Mouse (Mus musculus) heart, embryonic 16.5 days (tissue): ENCODE measurements around the gene Vmn1r6. TPM values are rescaled to one million over a fixed set of nuclear protein-coding genes. Genes with fewer than 3 reads are reported as not detected.
"Not testable (repeated sequence)": the region's sequence is repeated elsewhere in the genome, so short reads cannot be mapped to it uniquely, and the experiment has no call there.

Experiments
- ATAC-seq: fragments of 200-750 bp; cut with Nextera tagmentation; replicated peaks from 2 replicates; pipeline ENCODE4 v1.8.0; 2017; ENCODE audit warnings: moderate number of reproducible peaks; ENCODE audit not compliant: insufficient read depth, low FRiP score; ENCODE audit errors: extremely low read depth
- H3K27ac ChIP-seq: fragments of 300-500 bp; sonication (generic); 2 replicates; pipeline ENCODE4 v1.5.1; 2014; ENCODE audit warnings: mild to moderate bottlenecking, low read length, control low read depth, moderate library complexity
- H3K27me3 ChIP-seq: fragments of 300-500 bp; sonication (generic); 2 replicates; pipeline ENCODE4 v1.6.1; 2014; ENCODE audit warnings: low read length, mixed read lengths; ENCODE audit not compliant: control insufficient read depth, insufficient read depth
- H3K36me3 ChIP-seq: fragments of 300-500 bp; sonication (generic); 2 replicates; pipeline ENCODE4 v1.6.1; 2014; ENCODE audit not compliant: control insufficient read depth, insufficient read depth
- H3K4me1 ChIP-seq: fragments of 300-500 bp; sonication (generic); 2 replicates; pipeline ENCODE4 v1.6.1; 2014; ENCODE audit warnings: low read length, mixed read lengths; ENCODE audit not compliant: control insufficient read depth, insufficient read depth
- H3K4me2 ChIP-seq: fragments of 300-500 bp; sonication (generic); 2 replicates; pipeline ENCODE4 v1.6.1; 2014; ENCODE audit warnings: low read depth, mild to moderate bottlenecking, control low read depth, low read length
- H3K4me3 ChIP-seq: fragments of 300-500 bp; sonication (generic); 2 replicates; pipeline ENCODE4 v1.5.1; 2014; ENCODE audit warnings: mild to moderate bottlenecking, control low read depth, low read length
- H3K9ac ChIP-seq: fragments of 300-500 bp; sonication (generic); 2 replicates; pipeline ENCODE4 v1.6.1; 2014; ENCODE audit warnings: low read length, control low read depth
- H3K9me3 ChIP-seq: fragments of 300-500 bp; sonication (generic); replicated peaks from 2 replicates; pipeline ENCODE4 v1.6.1; 2016; ENCODE audit warnings: low read length; ENCODE audit not compliant: control insufficient read depth
- WGBS: fragments of 180-500 bp; shearing (Covaris S2); extraction: QIAGEN DNeasy Blood & Tissue Kit; methylation state at CpG from one replicate; pipeline ENCODE4 v1.1.7; 2014; 5-methylcytosine and 5-hydroxymethylcytosine counted together
- polyA plus RNA-seq: library from polyadenylated mRNA; unstranded; fragments of >200 nt; fragmentation: Nextera tagmentation; extraction: Ambion mirVana; gene quantifications from 2 replicates; pipeline ENCODE4 v1.2.1, GENCODE M21; 2015

The Vmn1r6 gene
- polyA plus RNA-seq: not detected in 2 replicates

GRCm38 (mm10) chr6:56996943-56997342, at the start of gene Vmn1r6:
Gene Vmn1r6, plus strand, starts transcription at chr6:56997243.
- Histone ChIP-seq H3K4me2 (no peak within 1 kb of the TSS), H3K27me3 (no peaks in the 10 kb centered on the region), H3K4me1 (no peaks in the 10 kb centered on the region), H3K27ac (no peak within 1 kb of the TSS), H3K9me3 (no peaks in the 10 kb centered on the region), H3K36me3 (no peaks in the 10 kb centered on the region), H3K9ac (no peak within 1 kb of the TSS), H3K4me3 (no peak within 1 kb of the TSS)
- no peak for ATAC-seq
- WGBS: 69% methylated on average over 2 of the region's 2 CpGs

GRCm38 (mm10) chr6:56956436-56956835, 40.6 kb upstream of the Vmn1r6 start:
- no peaks in the 10 kb centered on the region for H3K9me3 ChIP-seq
- no peaks in the 10 kb centered on the region for H3K36me3 ChIP-seq
- no peak for ATAC-seq
- H3K27me3 ChIP-seq: no peaks in the 10 kb centered on the region
- H3K4me2 ChIP-seq: no peak overlapping the region
- H3K4me3 ChIP-seq: no peak overlapping the region
- no peaks in the 10 kb centered on the region for H3K4me1 ChIP-seq
- WGBS: 62% methylated on average over 5 of the region's 5 CpGs
- H3K27ac ChIP-seq: no peak overlapping the region
- H3K9ac ChIP-seq: no peak overlapping the region

- H3K36me3 ChIP-seq: no peaks in the 10 kb centered on the region
- H3K4me1 ChIP-seq: no peaks in the 10 kb centered on the region
- H3K27ac ChIP-seq: no peak within 1 kb of the TSS
- H3K9me3 ChIP-seq: no peaks in the 10 kb centered on the region
- H3K27me3 ChIP-seq: no peaks in the 10 kb centered on the region
- no peak for ATAC-seq
- no peak within 1 kb of the TSS for H3K9ac ChIP-seq
- H3K4me2 ChIP-seq: no peak within 1 kb of the TSS
- no peak within 1 kb of the TSS for H3K4me3 ChIP-seq
Observed at GRCm38 (mm10) chr6:56969973-56970372, 27.1 kb upstream of the Vmn1r6 start, which contains the start of gene Vmn1r5. Gene Vmn1r5, plus strand, starts transcription at chr6:56970273.

GRCm38 (mm10) chr6:57025224-57025623, 28.2 kb downstream of the Vmn1r6 start, which contains the start of gene Vmn1r7:
Gene Vmn1r7, minus strand, starts transcription at chr6:57025324.
- not testable (repeated sequence) for H3K9me3 ChIP-seq, H3K36me3 ChIP-seq, H3K4me3 ChIP-seq, H3K4me1 ChIP-seq, ATAC-seq, H3K27me3 ChIP-seq, H3K4me2 ChIP-seq, H3K9ac ChIP-seq, H3K27ac ChIP-seq
- 80% methylated on average over 2 of the region's 2 CpGs for WGBS

GRCm38 (mm10) chr6:57031984-57032383, 34.9 kb downstream of the Vmn1r6 start, which contains the start of gene Vmn1r8:
Gene Vmn1r8, plus strand, starts transcription at chr6:57032284.
- H3K4me3 ChIP-seq: no peak within 1 kb of the TSS
- no peaks in the 10 kb centered on the region for H3K9me3 ChIP-seq
- H3K4me1 ChIP-seq: no peaks in the 10 kb centered on the region
- H3K27me3 ChIP-seq: no peaks in the 10 kb centered on the region
- no peak within 1 kb of the TSS for H3K9ac ChIP-seq
- no peaks in the 10 kb centered on the region for H3K36me3 ChIP-seq
- H3K4me2 ChIP-seq: no peak within 1 kb of the TSS
- no peak for ATAC-seq
- no peak within 1 kb of the TSS for H3K27ac ChIP-seq

GRCm38 (mm10) chr6:57034674-57035073, 37.6 kb downstream of the Vmn1r6 start:
- no peak overlapping the region for H3K27ac ChIP-seq
- H3K27me3 ChIP-seq: no peaks in the 10 kb centered on the region
- H3K36me3 ChIP-seq: no peaks in the 10 kb centered on the region
- no peak for ATAC-seq
- H3K9me3 ChIP-seq: no peaks in the 10 kb centered on the region
- H3K4me1 ChIP-seq: no peaks in the 10 kb centered on the region
- H3K4me2 ChIP-seq: no peak overlapping the region
- WGBS: 63% methylated on average over 2 of the region's 2 CpGs
- no peak overlapping the region for H3K4me3 ChIP-seq
- no peak overlapping the region for H3K9ac ChIP-seq

Other genes with a start within 250 kb of the Vmn1r6 start
- gene Kbtbd2, start 199.4 kb upstream of the Vmn1r6 start, polyA plus RNA-seq: 27.6 and 32.6 TPM in 2 replicates
- 138 and 143 TPM in 2 replicates for gene Fkbp9, start 165.2 kb upstream of the Vmn1r6 start, polyA plus RNA-seq
- gene Nt5c3, start 73.3 kb upstream of the Vmn1r6 start, polyA plus RNA-seq: 70.6 and 77.0 TPM in 2 replicates
- gene Vmn1r4, start 73.2 kb upstream of the Vmn1r6 start, polyA plus RNA-seq: 0.16 TPM in 2 replicates
- not detected in 2 replicates for gene Vmn1r5, start 27.0 kb upstream of the Vmn1r6 start, polyA plus RNA-seq
- gene Vmn1r7, start 28.1 kb downstream of the Vmn1r6 start, polyA plus RNA-seq: not detected in 2 replicates
- not detected in 2 replicates for gene Vmn1r8, start 35.0 kb downstream of the Vmn1r6 start, polyA plus RNA-seq
- not detected in 2 replicates for gene Vmn1r9, start 69.5 kb downstream of the Vmn1r6 start, polyA plus RNA-seq
- gene Vmn1r10, start 112.2 kb downstream of the Vmn1r6 start, polyA plus RNA-seq: not detected in 2 replicates
- not detected in 2 replicates for gene Vmn1r11, start 136.2 kb downstream of the Vmn1r6 start, polyA plus RNA-seq
- gene Vmn1r12, start 159.7 kb downstream of the Vmn1r6 start, polyA plus RNA-seq: not detected in 2 replicates
- not detected in 2 replicates for gene Vmn1r13, start 206.0 kb downstream of the Vmn1r6 start, polyA plus RNA-seq
- not detected in 2 replicates for gene Vmn1r14, start 234.4 kb downstream of the Vmn1r6 start, polyA plus RNA-seq